Mouse (Mus musculus): ENCODE measurements around the gene Rad51c. TPM values are rescaled to one million over a fixed set of nuclear protein-coding genes. Genes with fewer than 3 reads are reported as not detected.
A peak's percentile ranks its signal among the peaks of the same experiment; 100 is the strongest.
"Not testable (repeated sequence)": the region's sequence is repeated elsewhere in the genome, so short reads cannot be mapped to it uniquely, and the experiment has no call there.

Gene Rad51c
- polyA plus RNA-seq, 1 experiment from 2014 or later: 12.3 TPM

DNA sequence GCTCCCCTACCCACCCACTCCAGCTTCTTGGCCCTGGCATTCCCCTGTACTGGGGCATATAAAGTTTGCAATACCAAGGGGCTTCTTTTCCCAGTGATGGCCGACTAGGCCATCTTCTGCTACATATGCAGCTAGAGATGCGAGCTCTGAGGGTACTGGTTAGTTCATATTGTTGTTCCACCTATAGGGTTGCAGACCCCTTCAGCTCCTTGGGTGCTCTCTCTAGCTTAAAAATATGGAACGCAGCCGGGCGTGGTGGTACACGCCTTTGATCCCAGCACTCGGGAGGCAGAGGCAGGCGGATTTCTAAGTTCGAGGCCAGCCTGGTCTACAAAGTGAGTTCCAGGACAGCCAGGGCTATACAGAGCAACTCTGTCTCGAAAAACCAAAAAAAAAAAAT lies 39.3 kb upstream of the Rad51c start:
- 71% methylated on average over 10 of the region's 10 CpGs for WGBS
- peaks cover 13% of the 10 kb centered on the region for H3K27me3 ChIP-seq (ENCODE audit: insufficient read depth, poor library complexity, severe bottlenecking)
- H3K9me3 ChIP-seq; H3K36me3 ChIP-seq; DNase-seq (ENCODE audit: low spot score); H3K27ac ChIP-seq; H3K4me1 ChIP-seq (replicated peaks); H3K4me3 ChIP-seq: not testable (repeated sequence)

GRCm38 (mm10) chr11:87443373-87443883 lies 38.7 kb upstream of the Rad51c start:
- WGBS: under 1% methylated on average over 5 of the region's 5 CpGs
- H3K27ac ChIP-seq: no peak overlapping the region
- H3K4me3 ChIP-seq: no peak overlapping the region
- peaks cover 13% of the 10 kb centered on the region for H3K27me3 ChIP-seq (ENCODE audit: insufficient read depth, poor library complexity, severe bottlenecking)
- peak; percentile 69 for DNase-seq (ENCODE audit: low spot score)
- peaks cover 10% of the 10 kb centered on the region; the same call in 1 of the 2 replicates for H3K4me1 ChIP-seq (replicated peaks)
- no peaks in the 10 kb centered on the region for H3K36me3 ChIP-seq
- H3K9me3 ChIP-seq: no peaks in the 10 kb centered on the region

GRCm38 (mm10) chr11:87442643-87443372 lies 38.1 kb upstream of the Rad51c start:
- H3K4me1 ChIP-seq (replicated peaks); H3K36me3 ChIP-seq; H3K9me3 ChIP-seq: not testable (repeated sequence)
- peaks cover 13% of the 10 kb centered on the region for H3K27me3 ChIP-seq (ENCODE audit: insufficient read depth, poor library complexity, severe bottlenecking)
- peak overlapping the region; percentile 45 for H3K4me3 ChIP-seq
- peak overlapping the region; percentile 85 for H3K27ac ChIP-seq
- under 1% methylated on average over 34 of the region's 62 CpGs for WGBS
- DNase-seq (ENCODE audit: low spot score): peak; percentile 80

GRCm38 (mm10) chr11:87439796-87440420 lies 35.2 kb upstream of the Rad51c start:
- no peaks in the 10 kb centered on the region for H3K36me3 ChIP-seq
- peaks cover 13% of the 10 kb centered on the region for H3K27me3 ChIP-seq (ENCODE audit: insufficient read depth, poor library complexity, severe bottlenecking)
- WGBS: 90% methylated on average over 10 of the region's 10 CpGs
- H3K9me3 ChIP-seq: no peaks in the 10 kb centered on the region
- H3K4me1 ChIP-seq (replicated peaks): peaks cover 8% of the 10 kb centered on the region; the same call in 1 of the 2 replicates
- no peak for DNase-seq (ENCODE audit: low spot score)
- no peak overlapping the region for H3K27ac ChIP-seq
- no peak overlapping the region for H3K4me3 ChIP-seq

GRCm38 (mm10) chr11:87436326-87437232 lies 31.8 kb upstream of the Rad51c start:
- 65% methylated on average over 5 of the region's 5 CpGs for WGBS
- H3K9me3 ChIP-seq: no peaks in the 10 kb centered on the region
- H3K4me1 ChIP-seq (replicated peaks): peaks cover 8% of the 10 kb centered on the region
- H3K4me3 ChIP-seq: no peak overlapping the region
- DNase-seq (ENCODE audit: low spot score): no peak
- H3K36me3 ChIP-seq: no peaks in the 10 kb centered on the region
- H3K27ac ChIP-seq: no peak overlapping the region
- peaks cover 6% of the 10 kb centered on the region for H3K27me3 ChIP-seq (ENCODE audit: insufficient read depth, poor library complexity, severe bottlenecking)

GRCm38 (mm10) chr11:87435107-87435506 lies 30.4 kb upstream of the Rad51c start:
- H3K4me3 ChIP-seq; DNase-seq (ENCODE audit: low spot score); H3K27ac ChIP-seq; H3K9me3 ChIP-seq; H3K4me1 ChIP-seq (replicated peaks); H3K36me3 ChIP-seq; H3K27me3 ChIP-seq (ENCODE audit: insufficient read depth, poor library complexity, severe bottlenecking): not testable (repeated sequence)
- 86% methylated on average over 2 of the region's 2 CpGs for WGBS

- no peak for DNase-seq (ENCODE audit: low spot score)
- Histone ChIP-seq H3K9me3 (no peaks in the 10 kb centered on the region), H3K4me3 (no peak overlapping the region), H3K4me1 (replicated peaks) (peaks cover 8% of the 10 kb centered on the region), H3K36me3 (no peaks in the 10 kb centered on the region), H3K27me3 (ENCODE audit: insufficient read depth, poor library complexity, severe bottlenecking) (no peaks in the 10 kb centered on the region), H3K27ac (no peak overlapping the region)
- WGBS: 47% methylated on average over 6 of the region's 6 CpGs
Measured at GRCm38 (mm10) chr11:87432933-87433669, 28.3 kb upstream of the Rad51c start.

DNA sequence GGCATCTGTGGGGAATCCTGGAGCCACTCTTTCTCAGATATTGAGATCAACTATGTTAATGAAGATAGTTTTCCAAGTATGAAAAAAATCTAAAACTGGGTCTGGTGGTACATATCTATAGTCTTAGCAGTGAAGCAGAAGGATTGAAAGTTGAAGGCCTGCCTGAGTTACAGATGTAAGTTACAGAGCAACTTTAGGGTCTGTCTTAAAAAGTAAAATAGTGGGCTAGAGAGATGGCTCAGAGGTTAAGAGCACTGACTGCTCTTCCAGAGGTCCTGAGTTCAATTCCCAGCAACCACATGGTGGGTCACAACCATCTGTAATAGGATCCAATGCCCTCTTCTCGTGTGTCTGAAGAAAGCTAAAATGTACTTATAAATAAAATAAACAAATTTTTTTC lies 27.7 kb upstream of the Rad51c start:
- peaks cover 8% of the 10 kb centered on the region for H3K4me1 ChIP-seq (replicated peaks)
- H3K27me3 ChIP-seq (ENCODE audit: insufficient read depth, poor library complexity, severe bottlenecking): no peaks in the 10 kb centered on the region
- no peak overlapping the region for H3K27ac ChIP-seq
- no peaks in the 10 kb centered on the region for H3K9me3 ChIP-seq
- WGBS: 74% methylated on average over 1 of the region's 1 CpGs
- no peaks in the 10 kb centered on the region for H3K36me3 ChIP-seq
- H3K4me3 ChIP-seq: no peak overlapping the region
- DNase-seq (ENCODE audit: low spot score): no peak

DNA sequence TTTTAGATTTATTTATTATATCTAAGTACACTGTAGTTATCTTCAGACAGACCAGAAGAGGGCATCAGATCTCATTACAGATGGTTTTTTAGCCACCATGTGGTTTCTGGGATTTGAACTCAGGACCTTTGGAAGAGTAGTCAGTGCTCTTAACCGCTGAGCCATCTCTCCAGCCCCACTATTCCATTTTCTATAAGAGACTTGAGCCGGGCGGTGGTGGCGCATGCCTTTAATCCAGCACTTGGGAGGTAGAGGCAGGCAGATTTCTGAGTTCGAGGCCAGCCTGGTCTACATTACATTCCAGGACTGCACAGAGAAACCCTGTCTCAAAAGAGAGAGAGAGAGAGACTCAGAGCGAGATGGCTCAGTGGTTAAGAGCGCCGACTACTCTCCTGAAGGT lies 27.1 kb upstream of the Rad51c start:
- not testable (repeated sequence) for H3K4me1 ChIP-seq (replicated peaks); DNase-seq (ENCODE audit: low spot score); H3K4me3 ChIP-seq; H3K27me3 ChIP-seq (ENCODE audit: insufficient read depth, poor library complexity, severe bottlenecking); H3K9me3 ChIP-seq; H3K27ac ChIP-seq; H3K36me3 ChIP-seq
- WGBS: 92% methylated on average over 8 of the region's 8 CpGs

GRCm38 (mm10) chr11:87430374-87430773 lies 25.6 kb upstream of the Rad51c start:
- Histone ChIP-seq H3K4me3 (no peak overlapping the region), H3K9me3 (no peaks in the 10 kb centered on the region), H3K4me1 (replicated peaks) (peaks cover 12% of the 10 kb centered on the region), H3K36me3 (no peaks in the 10 kb centered on the region), H3K27ac (no peak overlapping the region), H3K27me3 (ENCODE audit: insufficient read depth, poor library complexity, severe bottlenecking) (no peaks in the 10 kb centered on the region)
- no peak for DNase-seq (ENCODE audit: low spot score)
- 77% methylated on average over 2 of the region's 2 CpGs for WGBS

- peaks cover 12% of the 10 kb centered on the region for H3K4me1 ChIP-seq (replicated peaks)
- DNase-seq (ENCODE audit: low spot score): no peak
- no peaks in the 10 kb centered on the region for H3K36me3 ChIP-seq
- no peaks in the 10 kb centered on the region for H3K9me3 ChIP-seq
- 83% methylated on average over 4 of the region's 4 CpGs for WGBS
- H3K4me3 ChIP-seq: no peak overlapping the region
- no peak overlapping the region for H3K27ac ChIP-seq
- no peaks in the 10 kb centered on the region for H3K27me3 ChIP-seq (ENCODE audit: insufficient read depth, poor library complexity, severe bottlenecking)
Measured at GRCm38 (mm10) chr11:87429363-87429762, 24.6 kb upstream of the Rad51c start.

- Histone ChIP-seq H3K36me3 (no peaks in the 10 kb centered on the region), H3K4me3 (no peak overlapping the region), H3K27me3 (ENCODE audit: insufficient read depth, poor library complexity, severe bottlenecking) (no peaks in the 10 kb centered on the region), H3K27ac (no peak overlapping the region), H3K9me3 (no peaks in the 10 kb centered on the region), H3K4me1 (replicated peaks) (peaks cover 5% of the 10 kb centered on the region)
- DNase-seq (ENCODE audit: low spot score): no peak
- WGBS: 75% methylated on average over 2 of the region's 2 CpGs
Measured at GRCm38 (mm10) chr11:87428051-87428673, 23.4 kb upstream of the Rad51c start.
